Mouse (Mus musculus) myocyte (in vitro differentiated cells): ENCODE measurements around the gene Cd101.

Experiments used
- CEBPB ChIP-seq: IDR thresholded peaks from 2 replicates; pipeline ENCODE4 v1.6.1; 2011; ENCODE audit warnings: mild to moderate bottlenecking, moderate library complexity; ENCODE audit not compliant: poor library complexity, insufficient read depth, severe bottlenecking
- E2F4 ChIP-seq: IDR thresholded peaks from one replicate; pipeline ENCODE4 v1.6.1; 2011; ENCODE audit warnings: mild to moderate bottlenecking, control low read depth, moderate library complexity; ENCODE audit not compliant: insufficient read depth
- MAX ChIP-seq: IDR thresholded peaks from one replicate; pipeline ENCODE4 v1.6.1; 2011; ENCODE audit warnings: low read depth, mild to moderate bottlenecking, control low read depth
- MYOD1 ChIP-seq, 3 experiments: IDR thresholded peaks; one replicate each; pipeline ENCODE4 v1.6.1; 2011; ENCODE audit warnings: control low read depth in 2 of 3, low read depth in 2 of 3, mild to moderate bottlenecking in 2 of 3, moderate library complexity in 1 of 3; ENCODE audit not compliant: insufficient read length in 2 of 3, control insufficient read depth in 1 of 3
- MYOG ChIP-seq, 3 experiments: IDR thresholded peaks; one replicate each; pipeline ENCODE4 v1.6.1; 2011; ENCODE audit warnings: control low read depth in 2 of 3, low read depth in 2 of 3, mild to moderate bottlenecking in 2 of 3; ENCODE audit not compliant: insufficient read length in 2 of 3, control insufficient read depth in 1 of 3, insufficient read depth in 1 of 3
- POLR2A ChIP-seq: IDR thresholded peaks from one replicate; pipeline ENCODE4 v1.6.1; 2011; ENCODE audit warnings: low read depth, mild to moderate bottlenecking, control low read depth, moderate library complexity; ENCODE audit not compliant: insufficient read length
- POLR2AphosphoS2 ChIP-seq: IDR thresholded peaks from one replicate; pipeline ENCODE4 v1.6.1; 2011; ENCODE audit warnings: low read depth, control low read depth; ENCODE audit not compliant: insufficient read length
- REST ChIP-seq: IDR thresholded peaks from one replicate; pipeline ENCODE4 v1.6.1; 2011; ENCODE audit warnings: mild to moderate bottlenecking, control low read depth, moderate library complexity; ENCODE audit not compliant: insufficient read depth, insufficient read length
- SRF ChIP-seq: IDR thresholded peaks from one replicate; pipeline ENCODE4 v1.6.1; 2011; ENCODE audit warnings: low read depth; ENCODE audit not compliant: control insufficient read depth, insufficient read length
- TCF12 ChIP-seq: IDR thresholded peaks from one replicate; pipeline ENCODE4 v1.6.1; 2011; ENCODE audit warnings: mild to moderate bottlenecking, control low read depth; ENCODE audit not compliant: poor library complexity, insufficient read depth, severe bottlenecking
- TCF3 ChIP-seq: IDR thresholded peaks from one replicate; pipeline ENCODE4 v1.6.1; 2011; ENCODE audit warnings: low read depth, control low read depth; ENCODE audit not compliant: insufficient read length
- USF1 ChIP-seq: IDR thresholded peaks from one replicate; pipeline ENCODE4 v1.6.1; 2011; ENCODE audit warnings: low read depth, mild to moderate bottlenecking, control low read depth, moderate library complexity

GRCm38 (mm10) chr3:100997785-100998570 is 31.4 kb downstream of the Cd101 start:
- no peak for TF ChIP-seq SRF
- TF ChIP-seq POLR2A: no peak
- no peak for TF ChIP-seq POLR2AphosphoS2
- TF ChIP-seq MYOG (IDR thresholded peaks at IDR 0.05; ENCODE audit: control insufficient read depth in 1 of 3, insufficient read depth in 1 of 3, insufficient read length in 2 of 3, low read depth in 2 of 3): no peak
- no peak for TF ChIP-seq E2F4
- TF ChIP-seq TCF12: no peak
- no peak for TF ChIP-seq CEBPB
- no peak for TF ChIP-seq USF1
- no peak for TF ChIP-seq REST
- TF ChIP-seq TCF3: no peak
- no peak for TF ChIP-seq MAX
- no peak for TF ChIP-seq MYOD1 (IDR thresholded peaks at IDR 0.05; ENCODE audit: control insufficient read depth in 1 of 3, insufficient read length in 2 of 3, low read depth in 2 of 3)
